Mouse (Mus musculus) CH12.LX (cell line): ENCODE measurements at regions not wholly inside any gene's neighbourhood (a gene's known extent, or its start where the extent isn't known, plus 50 kb on each side); places are given as distances from the start of the nearest gene placed in this dataset.

ENCODE experiments used
- DNase-seq: peaks from one replicate; pipeline ENCODE4 v3.0.0-alpha.2; 2013; ENCODE audit errors: extremely low read depth
- H3K27ac ChIP-seq: 2 replicates; pipeline ENCODE4 v1.5.1; 2012; ENCODE audit warnings: low read depth, mild to moderate bottlenecking, control low read depth, moderate library complexity; ENCODE audit not compliant: insufficient read depth
- H3K27me3 ChIP-seq: replicated peaks from 2 replicates; pipeline ENCODE3; 2012; ENCODE audit warnings: inconsistent platforms
- H3K36me3 ChIP-seq, 2 experiments: replicated peaks in 1 of 2; 2 replicates each; pipeline versions ENCODE3 to v1.6.1; 2012; ENCODE audit warnings: inconsistent platforms in 1 of 2, low read length in 1 of 2, mild to moderate bottlenecking in 1 of 2, mixed read lengths in 1 of 2, moderate library complexity in 1 of 2; ENCODE audit not compliant: control insufficient read depth in 1 of 2, insufficient read depth in 1 of 2
- H3K4me1 ChIP-seq, 2 experiments: 2 replicates each; pipeline ENCODE4 v1.6.1; 2012; ENCODE audit warnings: inconsistent platforms in 1 of 2, moderate library complexity in 1 of 2; ENCODE audit not compliant: insufficient read depth in 2 of 2, control insufficient read depth in 1 of 2
- H3K4me2 ChIP-seq: 2 replicates; pipeline ENCODE4 v1.6.1; 2012; ENCODE audit warnings: low read depth, mild to moderate bottlenecking, control low read depth; ENCODE audit not compliant: poor library complexity, insufficient read depth, severe bottlenecking
- H3K4me3 ChIP-seq, 3 experiments: fragments of 150-350 bp in 1 of 3; sonication (generic) in 1 of 3; replicated peaks in 1 of 3; 2 replicates each; pipeline versions ENCODE3 to v1.5.1; 2011 to 2012; ENCODE audit warnings: low read depth in 2 of 3, low read length in 2 of 3, mild to moderate bottlenecking in 2 of 3, moderate library complexity in 2 of 3, control low read depth in 1 of 3, improper control_type of control experiment in 1 of 3, inconsistent platforms in 1 of 3, mixed read lengths in 1 of 3; ENCODE audit not compliant: poor library complexity in 1 of 3
- H3K79me2 ChIP-seq: replicated peaks from 2 replicates; pipeline ENCODE4 v1.6.1; 2012; ENCODE audit warnings: mild to moderate bottlenecking, moderate library complexity; ENCODE audit not compliant: control insufficient read depth, poor library complexity, insufficient read depth, severe bottlenecking; ENCODE audit errors: extremely low read depth
- H3K9ac ChIP-seq: 2 replicates; pipeline ENCODE4 v1.6.1; 2012; ENCODE audit warnings: low read depth, mild to moderate bottlenecking, control low read depth, moderate library complexity; ENCODE audit not compliant: insufficient read depth
- H3K9me3 ChIP-seq: replicated peaks from 2 replicates; pipeline ENCODE3; 2012; ENCODE audit warnings: low read length, inconsistent platforms, mixed read lengths
- BHLHE40 ChIP-seq: IDR thresholded peaks from 2 replicates; pipeline ENCODE4 v1.6.1; 2011; ENCODE audit warnings: mild to moderate bottlenecking, low read depth, low read length, improper control_type of control experiment
- CHD1 ChIP-seq: IDR thresholded peaks from 2 replicates; pipeline ENCODE4 v1.6.1; 2012; ENCODE audit warnings: low read depth, low read length, improper control_type of control experiment, inconsistent platforms
- CHD2 ChIP-seq: IDR thresholded peaks from 2 replicates; pipeline ENCODE4 v1.6.1; 2011; ENCODE audit warnings: low read length, improper control_type of control experiment
- CTCF ChIP-seq, 2 experiments: IDR thresholded peaks in 1 of 2; conservative IDR thresholded peaks in 1 of 2; 2 replicates each; pipeline ENCODE4 v1.5.1; 2011 to 2012; ENCODE audit warnings: low read depth in 2 of 2, low read length in 2 of 2, improper control_type of control experiment in 1 of 2, inconsistent platforms in 1 of 2, mild to moderate bottlenecking in 1 of 2, moderate library complexity in 1 of 2
- EP300 ChIP-seq: IDR thresholded peaks from 2 replicates; pipeline ENCODE4 v1.6.1; 2011; ENCODE audit warnings: low read length, improper control_type of control experiment
- ETS1 ChIP-seq: conservative IDR thresholded peaks from 2 replicates; pipeline ENCODE4 v1.6.1; 2012; ENCODE audit warnings: low read depth, mild to moderate bottlenecking, inconsistent platforms, low read length, improper control_type of control experiment, moderate library complexity
- GABPA ChIP-seq: IDR thresholded peaks from 2 replicates; pipeline ENCODE4 v1.6.1; 2012; ENCODE audit warnings: low read depth, low read length, improper control_type of control experiment, inconsistent platforms; ENCODE audit not compliant: insufficient replicate concordance
- JUN ChIP-seq: IDR thresholded peaks from 2 replicates; pipeline ENCODE4 v1.6.1; 2011; ENCODE audit warnings: low read depth, mild to moderate bottlenecking, low read length, improper control_type of control experiment, moderate library complexity; ENCODE audit not compliant: insufficient read depth
- MAX ChIP-seq: IDR thresholded peaks from 2 replicates; pipeline ENCODE4 v1.6.1; 2011; ENCODE audit warnings: low read length, improper control_type of control experiment
- MAZ ChIP-seq: IDR thresholded peaks from 2 replicates; pipeline ENCODE4 v1.6.1; 2012; ENCODE audit warnings: low read depth, mild to moderate bottlenecking, inconsistent platforms, low read length, improper control_type of control experiment, moderate library complexity
- MEF2A ChIP-seq: IDR thresholded peaks from 2 replicates; pipeline ENCODE4 v1.6.1; 2014; ENCODE audit warnings: low read depth, mild to moderate bottlenecking, inconsistent platforms, low read length, improper control_type of control experiment, borderline replicate concordance
- MXI1 ChIP-seq: IDR thresholded peaks from 2 replicates; pipeline ENCODE4 v1.6.1; 2011; ENCODE audit warnings: mild to moderate bottlenecking, low read depth, low read length, improper control_type of control experiment
- MYC ChIP-seq: IDR thresholded peaks from 2 replicates; pipeline ENCODE4 v1.6.1; 2011; ENCODE audit warnings: low read depth, mild to moderate bottlenecking, improper control_type of control experiment, low read length
- NELFE ChIP-seq: IDR thresholded peaks from 2 replicates; pipeline ENCODE4 v1.6.1; 2011; ENCODE audit warnings: low read depth, low read length, improper control_type of control experiment
- NRF1 ChIP-seq: IDR thresholded peaks from 2 replicates; pipeline ENCODE4 v1.6.1; 2014; ENCODE audit warnings: low read depth, mild to moderate bottlenecking, inconsistent platforms, low read length, improper control_type of control experiment, moderate library complexity
- PAX5 ChIP-seq: IDR thresholded peaks from 2 replicates; pipeline ENCODE4 v1.6.1; 2012; ENCODE audit warnings: low read length, inconsistent platforms, mixed read lengths
- POLR2A ChIP-seq: IDR thresholded peaks from 2 replicates; pipeline ENCODE4 v1.6.1; 2011; ENCODE audit warnings: low read depth, mild to moderate bottlenecking, improper control_type of control experiment, low read length
- POLR2AphosphoS2 ChIP-seq: IDR thresholded peaks from 2 replicates; pipeline ENCODE4 v1.6.1; 2011; ENCODE audit warnings: low read depth, low read length, improper control_type of control experiment
- RCOR1 ChIP-seq: conservative IDR thresholded peaks from 2 replicates; pipeline ENCODE4 v1.6.1; 2012; ENCODE audit warnings: low read depth, mild to moderate bottlenecking, inconsistent platforms, low read length, improper control_type of control experiment
- SIN3A ChIP-seq: IDR thresholded peaks from 2 replicates; pipeline ENCODE4 v1.6.1; 2012; ENCODE audit warnings: low read length, improper control_type of control experiment, inconsistent platforms
- SMC3 ChIP-seq: IDR thresholded peaks from 2 replicates; pipeline ENCODE4 v1.6.1; 2011; ENCODE audit warnings: low read depth, low read length, improper control_type of control experiment
- TBP ChIP-seq: conservative IDR thresholded peaks from 2 replicates; pipeline ENCODE4 v1.6.1; 2011; ENCODE audit warnings: low read depth, low read length, improper control_type of control experiment
- TCF12 ChIP-seq: IDR thresholded peaks from 2 replicates; pipeline ENCODE4 v1.6.1; 2014; ENCODE audit warnings: low read depth, mild to moderate bottlenecking, inconsistent platforms, low read length, improper control_type of control experiment
- USF1 ChIP-seq: IDR thresholded peaks from 2 replicates; pipeline ENCODE4 v1.6.1; 2014; ENCODE audit warnings: low read depth, mild to moderate bottlenecking, inconsistent platforms, low read length, improper control_type of control experiment
- ZNF384 ChIP-seq: IDR thresholded peaks from 2 replicates; pipeline ENCODE4 v1.6.1; 2012; ENCODE audit warnings: low read depth, low read length, improper control_type of control experiment, inconsistent platforms
- dilution Hi-C: fragments of 300-500 bp; cut with MboI; formaldehyde crosslinking; loops from 2 replicates; pipeline ENCODE4 v1.14.3; 2020; ENCODE audit warnings: low sequenced_read_pairs; ENCODE audit not compliant: extremely low pct_unique_long_range_greater_than_20kb, extremely low pct_ligation_motif_present
- in situ Hi-C: fragments of 300-500 bp; cut with MboI; formaldehyde crosslinking; loops from 3 replicates; pipeline ENCODE4 v1.14.3; 2019; ENCODE audit warnings: low sequenced_read_pairs, low pct_ligation_motif_present, low pct_unique_long_range_greater_than_20kb, mixed read lengths

DNA sequence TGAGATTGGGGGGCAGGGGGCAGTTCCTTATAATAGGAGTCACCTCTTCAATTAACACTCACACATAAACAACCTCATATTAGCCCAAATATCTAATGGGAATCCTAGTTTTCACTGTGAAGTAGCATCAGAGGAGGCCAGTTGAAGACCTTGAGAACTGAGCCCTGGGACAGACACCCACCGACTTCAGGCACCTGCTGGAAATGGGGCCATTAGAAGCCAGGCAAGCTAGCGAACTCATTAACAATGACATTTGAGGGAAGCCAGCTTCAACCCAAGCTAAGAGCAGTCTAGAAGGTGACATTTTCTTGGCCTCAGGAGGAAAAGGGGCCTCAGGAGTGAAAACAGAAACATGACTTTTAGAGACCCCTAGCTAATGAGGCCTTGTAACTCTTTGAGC is 70.9 kb upstream of the Tcerg1l start:
- no peak for DNase-seq
- Histone ChIP-seq H3K27me3 (peaks cover 91% of the 10 kb centered on the region), H3K9ac (no peak overlapping the region), H3K79me2 (no peaks in the 10 kb centered on the region), H3K4me1 (no peaks in the 10 kb centered on the region), H3K9me3 (no peaks in the 10 kb centered on the region), H3K4me2 (no peak overlapping the region), H3K4me3 (no peak overlapping the region), H3K36me3 (no peaks in the 10 kb centered on the region), H3K27ac (no peak overlapping the region)
- TF ChIP-seq CTCF (conservative IDR thresholded peaks at IDR 0.05 in 1 of 2, IDR thresholded peaks at IDR 0.05 in 1 of 2; ENCODE audit: low read depth in 2 of 2, low read length in 2 of 2): no peak
- TF ChIP-seq MXI1: no peak
- in situ Hi-C loops (no loop called here), dilution Hi-C loops (no loop called here)

DNA sequence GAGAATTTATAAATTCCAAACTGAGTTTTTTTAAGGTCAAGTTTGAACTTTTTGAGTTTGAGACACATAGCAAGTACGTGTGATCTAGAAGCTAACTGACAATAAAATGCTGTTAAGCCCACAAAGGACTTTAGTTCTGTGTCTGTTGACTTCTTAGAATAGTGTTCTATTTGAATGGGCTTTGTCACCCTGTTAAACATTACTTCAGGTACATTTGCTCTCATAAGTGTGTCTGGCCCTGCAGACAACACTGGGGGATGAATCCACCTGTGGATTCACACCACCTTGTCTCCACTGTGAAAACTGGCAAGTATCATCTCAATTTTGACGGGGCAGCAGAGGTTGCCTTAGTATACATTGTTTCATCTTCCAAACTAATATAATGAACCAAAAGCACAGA is 70.5 kb upstream of the Tcerg1l start:
- Histone ChIP-seq H3K9me3 (no peaks in the 10 kb centered on the region), H3K36me3 (no peaks in the 10 kb centered on the region)

DNA sequence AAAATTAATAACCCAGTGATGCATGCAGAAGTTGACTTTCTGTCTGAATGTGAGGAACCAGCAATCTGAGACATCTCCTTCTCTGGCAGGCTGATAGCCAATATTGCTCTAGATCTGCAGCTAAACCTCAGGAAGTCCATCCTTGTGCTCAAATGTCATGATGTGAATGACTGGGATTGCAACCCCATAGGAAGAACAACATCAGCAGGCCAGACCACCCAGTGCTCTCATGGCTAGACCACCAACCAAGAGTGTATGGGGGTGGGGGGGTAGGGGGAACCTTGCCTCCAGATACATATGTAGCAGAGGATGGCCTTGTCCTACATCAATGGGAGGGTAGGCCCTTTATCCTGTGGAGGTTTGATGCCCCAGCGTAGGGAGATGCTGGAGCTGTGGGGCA is 69.9 kb upstream of the Tcerg1l start:
- Histone ChIP-seq H3K36me3 (no peaks in the 10 kb centered on the region), H3K4me2 (no peak overlapping the region), H3K4me3 (no peak overlapping the region), H3K9ac (no peak overlapping the region), H3K9me3 (no peaks in the 10 kb centered on the region), H3K79me2 (no peaks in the 10 kb centered on the region), H3K27ac (no peak overlapping the region), H3K4me1 (no peaks in the 10 kb centered on the region), H3K27me3 (peaks cover 90% of the 10 kb centered on the region)
- no peak for DNase-seq
- in situ Hi-C loops (no loop called here), dilution Hi-C loops (no loop called here)
- TF ChIP-seq EP300: no peak
- no peak for TF ChIP-seq RCOR1
- TF ChIP-seq NRF1: no peak
- no peak for TF ChIP-seq BHLHE40
- TF ChIP-seq CHD1: no peak
- TF ChIP-seq POLR2AphosphoS2: no peak
- no peak for TF ChIP-seq MAZ
- no peak for TF ChIP-seq CTCF (conservative IDR thresholded peaks at IDR 0.05 in 1 of 2, IDR thresholded peaks at IDR 0.05 in 1 of 2; ENCODE audit: low read depth in 2 of 2, low read length in 2 of 2)
- TF ChIP-seq SMC3: no peak
- no peak for TF ChIP-seq TCF12
- no peak for TF ChIP-seq ZNF384
- TF ChIP-seq USF1: no peak
- no peak for TF ChIP-seq GABPA
- TF ChIP-seq MEF2A: no peak
- TF ChIP-seq NELFE: no peak
- TF ChIP-seq ETS1: no peak
- no peak for TF ChIP-seq PAX5
- TF ChIP-seq JUN: no peak

More for the DNA sequence above, 70.5 kb upstream of the Tcerg1l start:
- no peak overlapping the region for H3K27ac ChIP-seq
- TF ChIP-seq POLR2AphosphoS2 (no peak), NRF1 (no peak), MAX (no peak), ETS1 (no peak), TCF12 (no peak), GABPA (no peak), POLR2A (no peak), CHD1 (no peak), SIN3A (no peak), CHD2 (no peak), JUN (no peak), TBP (no peak), MYC (no peak)
- dilution Hi-C loops: no loop called here
- DNase-seq: no peak
- no peak overlapping the region for H3K4me3 ChIP-seq
- H3K4me1 ChIP-seq: no peaks in the 10 kb centered on the region
- H3K9ac ChIP-seq: no peak overlapping the region
- H3K27me3 ChIP-seq: peaks cover 90% of the 10 kb centered on the region
- H3K4me2 ChIP-seq: no peak overlapping the region
- no peaks in the 10 kb centered on the region for H3K79me2 ChIP-seq
- in situ Hi-C loops: no loop called here
